Mouse (Mus musculus) C2C12 (cell line): ENCODE measurements around the gene Gm45062. TPM values are rescaled to one million over a fixed set of nuclear protein-coding genes. Genes with fewer than 3 reads are reported as not detected.

Source experiments
- H3K27me3 ChIP-seq: one replicate; pipeline ENCODE4 v1.6.1; 2011; ENCODE audit not compliant: control insufficient read depth, insufficient read depth, insufficient read length
- H3K36me3 ChIP-seq: one replicate; pipeline ENCODE4 v1.6.1; 2011; ENCODE audit not compliant: control insufficient read depth, insufficient read depth
- H3K4me3 ChIP-seq: one replicate; pipeline ENCODE4 v1.5.1; 2011; ENCODE audit warnings: mild to moderate bottlenecking, control low read depth; ENCODE audit not compliant: poor library complexity, insufficient read depth, severe bottlenecking
- H3K79me2 ChIP-seq: one replicate; pipeline ENCODE4 v1.6.1; 2011; ENCODE audit not compliant: control insufficient read depth, insufficient read depth
- H3K79me3 ChIP-seq: one replicate; pipeline ENCODE4 v1.6.1; 2011; ENCODE audit warnings: low read depth, control low read depth
- H3ac ChIP-seq: one replicate; pipeline ENCODE3; 2011; ENCODE audit warnings: low read depth; ENCODE audit not compliant: control insufficient read depth, insufficient read length
- CEBPB ChIP-seq: IDR thresholded peaks from one replicate; pipeline ENCODE4 v1.6.1; 2011; ENCODE audit warnings: low read depth, mild to moderate bottlenecking, control low read depth, moderate library complexity
- CTCF ChIP-seq: IDR thresholded peaks from one replicate; pipeline ENCODE4 v1.5.1; 2011; ENCODE audit not compliant: control insufficient read depth, insufficient read depth, insufficient read length
- FOSL1 ChIP-seq: IDR thresholded peaks from one replicate; pipeline ENCODE4 v1.8.0; 2011; ENCODE audit warnings: mild to moderate bottlenecking, low read length; ENCODE audit not compliant: poor library complexity, insufficient read depth, severe bottlenecking
- MAX ChIP-seq: IDR thresholded peaks from one replicate; pipeline ENCODE4 v1.6.1; 2011; ENCODE audit warnings: mild to moderate bottlenecking, control low read depth
- MYOD1 ChIP-seq: IDR thresholded peaks from one replicate; pipeline ENCODE4 v1.6.1; 2011; ENCODE audit warnings: low read depth; ENCODE audit not compliant: control insufficient read depth, insufficient read length
- MYOG ChIP-seq: IDR thresholded peaks from one replicate; pipeline ENCODE4 v1.6.1; 2011; ENCODE audit not compliant: control insufficient read depth, insufficient read length; ENCODE audit errors: extremely low read depth
- USF1 ChIP-seq: IDR thresholded peaks from one replicate; pipeline ENCODE4 v1.6.1; 2011; ENCODE audit warnings: low read depth, mild to moderate bottlenecking, control low read depth, moderate library complexity
- polyA plus RNA-seq: library from polyadenylated mRNA; unstranded; fragments of >200 nt; fragmentation: generic; extraction: Trizol; gene quantifications from one replicate; pipeline ENCODE4 v1.2.1, GENCODE M21; 2012; ENCODE audit warnings: missing spikeins

The Gm45062 gene
- polyA plus RNA-seq, 1 experiment: 0.33 TPM

DNA sequence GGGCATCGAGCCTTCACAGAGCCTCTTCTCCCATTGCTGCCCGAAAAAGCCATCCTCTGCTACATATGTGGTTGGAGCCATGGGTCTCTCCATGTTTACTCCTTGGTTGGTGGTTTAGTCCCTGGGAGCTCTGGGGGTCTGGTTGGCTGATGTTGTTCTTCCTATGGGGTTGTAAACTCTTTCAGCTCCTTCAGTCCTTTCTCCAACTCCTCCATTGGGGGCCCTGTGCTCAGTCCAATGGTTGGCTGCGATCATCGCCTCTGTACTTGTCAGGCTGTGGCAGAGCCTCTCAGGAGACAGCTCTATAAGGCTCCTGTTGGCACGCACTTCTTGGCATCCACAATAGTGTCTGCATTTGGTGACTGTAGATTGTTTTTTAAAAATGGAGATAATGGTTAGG, 285.6 kb downstream of the Gm45062 start:
- no peaks in the 10 kb centered on the region for H3K36me3 ChIP-seq
- H3K79me2 ChIP-seq: no peaks in the 10 kb centered on the region
- H3ac ChIP-seq: no peak overlapping the region
- TF ChIP-seq MYOD1 (no peak), USF1 (no peak), MAX (no peak), CEBPB (no peak), FOSL1 (no peak), MYOG (no peak), CTCF (no peak)
- no peaks in the 10 kb centered on the region for H3K79me3 ChIP-seq
- no peaks in the 10 kb centered on the region for H3K27me3 ChIP-seq
- no peak overlapping the region for H3K4me3 ChIP-seq

- H3K79me3 ChIP-seq: no peaks in the 10 kb centered on the region
- TF ChIP-seq CTCF: no peak
- no peaks in the 10 kb centered on the region for H3K27me3 ChIP-seq
- H3K79me2 ChIP-seq: no peaks in the 10 kb centered on the region
- H3K36me3 ChIP-seq: no peaks in the 10 kb centered on the region
- no peak overlapping the region for H3ac ChIP-seq
- no peak overlapping the region for H3K4me3 ChIP-seq
Observed at GRCm38 (mm10) chr6:8545780-8546179, 286.5 kb downstream of the Gm45062 start.

GRCm38 (mm10) chr6:8551155-8551554, 291.9 kb downstream of the Gm45062 start:
- Histone ChIP-seq H3K79me2 (no peaks in the 10 kb centered on the region), H3K79me3 (no peaks in the 10 kb centered on the region), H3K27me3 (no peaks in the 10 kb centered on the region), H3K4me3 (no peak overlapping the region), H3K36me3 (no peaks in the 10 kb centered on the region), H3ac (no peak overlapping the region)
- TF ChIP-seq USF1 (no peak), MAX (no peak), FOSL1 (no peak), CTCF (no peak), MYOG (no peak), CEBPB (no peak), MYOD1 (no peak)

DNA sequence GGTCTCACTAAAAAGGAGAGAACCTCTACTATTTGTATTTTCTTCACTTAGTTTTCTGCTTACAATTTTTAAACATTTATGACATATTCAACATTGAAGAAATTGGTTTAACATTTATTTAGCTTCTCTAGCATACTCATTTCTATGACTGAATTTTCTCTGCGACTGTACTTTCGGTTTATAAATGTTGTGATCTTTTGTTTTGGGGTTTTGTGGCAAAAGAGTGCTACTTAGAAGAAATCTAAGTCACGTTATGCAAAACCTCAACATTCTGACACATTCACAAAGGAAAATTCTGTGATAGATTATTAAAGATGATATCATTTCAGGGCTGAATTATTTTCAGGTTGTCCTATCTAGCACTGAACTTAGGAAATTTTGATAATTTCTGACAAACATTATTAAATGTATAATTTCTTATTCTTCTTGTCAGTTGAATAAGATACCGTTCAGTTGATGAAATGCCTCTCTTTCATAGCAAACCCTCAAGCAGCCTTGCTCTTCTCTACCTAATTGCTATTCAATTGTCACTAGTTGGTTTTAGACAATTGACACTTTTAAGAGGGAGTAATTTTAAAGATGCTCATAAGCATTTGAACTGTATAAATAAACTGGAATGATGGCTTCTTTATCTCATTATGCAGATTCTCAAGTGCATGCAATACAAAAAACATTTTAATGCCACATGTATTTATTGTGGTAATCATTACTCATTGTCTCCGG, 297.8 kb downstream of the Gm45062 start:
- Histone ChIP-seq H3K79me2 (no peaks in the 10 kb centered on the region), H3K4me3 (no peak overlapping the region), H3ac (no peak overlapping the region), H3K36me3 (no peaks in the 10 kb centered on the region), H3K79me3 (no peaks in the 10 kb centered on the region), H3K27me3 (no peaks in the 10 kb centered on the region)
- TF ChIP-seq CEBPB (no peak), MAX (no peak), CTCF (no peak), MYOD1 (no peak), FOSL1 (no peak)

DNA sequence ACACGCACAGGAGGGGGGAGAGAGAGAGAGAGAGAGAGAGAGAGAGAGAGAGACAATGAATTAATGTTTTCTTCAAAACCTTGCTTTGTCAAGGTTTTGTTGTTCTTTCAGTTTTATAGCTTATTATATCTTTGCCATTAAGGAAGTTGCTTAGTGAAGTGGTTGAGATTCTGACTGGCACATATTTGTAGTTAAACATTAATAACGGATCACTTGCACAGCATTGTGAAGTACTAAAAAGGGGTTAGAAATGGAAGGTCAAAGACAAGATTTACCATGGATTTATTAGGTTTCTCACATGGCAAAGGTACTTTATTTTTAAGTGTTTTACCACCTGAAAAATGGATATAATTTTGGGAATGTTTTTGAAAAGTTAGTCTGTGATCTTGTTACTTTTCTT, 301.4 kb downstream of the Gm45062 start:
- no peaks in the 10 kb centered on the region for H3K27me3 ChIP-seq
- no peaks in the 10 kb centered on the region for H3K36me3 ChIP-seq
- H3K79me3 ChIP-seq: no peaks in the 10 kb centered on the region
- H3K79me2 ChIP-seq: no peaks in the 10 kb centered on the region
- TF ChIP-seq USF1 (no peak), MYOG (no peak), CEBPB (no peak), MYOD1 (no peak), MAX (no peak), FOSL1 (no peak), CTCF (no peak)
- no peak overlapping the region for H3ac ChIP-seq
- no peak overlapping the region for H3K4me3 ChIP-seq

DNA sequence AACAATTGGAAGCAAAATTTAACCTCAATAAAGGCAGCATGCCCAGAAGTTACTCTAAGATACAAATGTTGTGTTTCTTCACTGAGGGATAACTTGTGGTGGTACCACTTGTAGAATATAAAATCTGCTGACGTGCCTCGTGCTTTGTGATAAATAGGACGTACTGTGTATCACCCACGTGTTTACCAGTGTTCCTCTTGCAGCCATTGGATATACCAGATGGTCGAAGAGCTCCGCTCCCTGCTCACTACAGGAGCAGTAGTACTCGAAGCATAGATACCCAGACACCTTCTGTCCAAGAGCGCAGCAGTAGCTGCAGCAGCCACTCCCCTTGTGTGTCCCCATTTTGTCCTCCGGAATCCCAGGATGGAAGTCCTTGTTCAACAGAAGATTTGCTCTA, 323.1 kb downstream of the Gm45062 start:
- TF ChIP-seq MYOG (no peak), FOSL1 (no peak), MAX (no peak), USF1 (no peak), MYOD1 (no peak), CEBPB (no peak), CTCF (no peak)
- Histone ChIP-seq H3K4me3 (no peak overlapping the region), H3K36me3 (no peaks in the 10 kb centered on the region), H3K27me3 (no peaks in the 10 kb centered on the region), H3K79me3 (no peaks in the 10 kb centered on the region), H3ac (no peak overlapping the region), H3K79me2 (no peaks in the 10 kb centered on the region)
